In genomic region chr16:11369642-11370041, GRCm38 (mm10) we compare ENCODE assay signal across 8 mouse cellular contexts. TPM values are rescaled to one million over a fixed set of nuclear protein-coding genes. Genes with fewer than 3 reads are reported as not detected.
A peak's percentile ranks its signal among the peaks of the same experiment; 100 is the strongest.
DNase-seq lines count a peak whose midpoint lies in the region; ATAC-seq and TF ChIP-seq lines count a peak whose summit lies in the region.
"Had no signal": no experiment of that assay in that cellular context is flagged by ENCODE, and none has a peak within 500 bp of the region (broad histone marks: within the 10 kb centered on the region; RNA-seq: fewer than 3 reads in every experiment).

No protein-coding gene starts in this region.

- no peaks in the 10 kb centered on the region for H3K36me3 ChIP-seq in hindbrain, embryonic 11.5 days (ENCODE audit: control insufficient read depth, insufficient read depth, low read length)
- H3K36me3 ChIP-seq in liver, embryonic 14.5 days (replicated peaks; ENCODE audit: control insufficient read depth, insufficient read depth, low read depth) = no peaks in the 10 kb centered on the region
- no peaks in the 10 kb centered on the region for H3K36me3 ChIP-seq in heart, adult 2 months (ENCODE audit: control insufficient read depth, insufficient read depth, low read length)
- H3K36me3 ChIP-seq: heart, embryonic 15.5 days had no signal

- intact Hi-C loops in heart, adult 2 months (cut with DNase I) = no loop called here

- TF ChIP-seq EP300 in liver, embryonic 14.5 days (IDR thresholded peaks at IDR 0.05; ENCODE audit: low read depth) = no peak
- TF ChIP-seq EP300 in heart, adult 2 months (IDR thresholded peaks at IDR 0.05; ENCODE audit: insufficient read depth, low read depth, low read length) = no peak

- peak overlapping the region; percentile 9; the same call in 1 of the 2 replicates for H3K27ac ChIP-seq in hindbrain, embryonic 11.5 days (ENCODE audit: low read depth, low read length)
- no peak overlapping the region for H3K27ac ChIP-seq in liver, embryonic 14.5 days
- H3K27ac ChIP-seq in heart, adult 2 months = no peak overlapping the region
- H3K27ac ChIP-seq: heart, embryonic 15.5 days had no signal

- peaks cover 2% of the 10 kb centered on the region; the same call in 1 of the 2 replicates for H3K4me1 ChIP-seq in hindbrain, embryonic 11.5 days (replicated peaks; ENCODE audit: control insufficient read depth, insufficient read depth, low read length)
- H3K4me1 ChIP-seq in liver, embryonic 14.5 days (replicated peaks; ENCODE audit: control insufficient read depth in 2 of 2, insufficient read depth in 2 of 2, low read length in 1 of 2) = peaks cover 8 to 13% of the 10 kb centered on the region in 2 experiments
- no peaks in the 10 kb centered on the region for H3K4me1 ChIP-seq in heart, adult 2 months (ENCODE audit: control insufficient read depth, insufficient read depth, low read length)

- WGBS in hindbrain, embryonic 11.5 days = 0% methylated on average over 1 of the region's 1 CpGs
- WGBS in liver, embryonic 14.5 days (ENCODE audit: insufficient replicate concordance) = 0% methylated on average over 1 of the region's 1 CpGs
- 15% methylated on average over 1 of the region's 1 CpGs for WGBS in heart, adult 2 months

- no peaks in the 10 kb centered on the region for H3K27me3 ChIP-seq in hindbrain, embryonic 11.5 days (ENCODE audit: control insufficient read depth, insufficient read depth, low read length)
- no peaks in the 10 kb centered on the region for H3K27me3 ChIP-seq in liver, embryonic 14.5 days (ENCODE audit: control insufficient read depth, insufficient read depth, low read length)
- H3K27me3 ChIP-seq in heart, adult 2 months (ENCODE audit: control insufficient read depth, insufficient read depth, low read length) = no peaks in the 10 kb centered on the region
- H3K27me3 ChIP-seq: heart, embryonic 15.5 days had no signal

- ATAC-seq in hindbrain, embryonic 11.5 days (ENCODE audit: low FRiP score) = peak; percentile 72
- peak; percentile 73; the same call in 1 of the 2 replicates for ATAC-seq in liver, embryonic 14.5 days (ENCODE audit: insufficient read depth)

- no peak for TF ChIP-seq CTCF in liver, embryonic 14.5 days (IDR thresholded peaks at IDR 0.05; ENCODE audit: low read depth)
- TF ChIP-seq CTCF in heart, adult 2 months (IDR thresholded peaks at IDR 0.05) = no peak

- no peak overlapping the region for H3K4me2 ChIP-seq in hindbrain, embryonic 11.5 days (replicated peaks; ENCODE audit: low read depth, low read length)
- H3K4me2 ChIP-seq in liver, embryonic 14.5 days (ENCODE audit: low read depth) = no peak overlapping the region; the same call in 1 of the 2 replicates
- H3K4me2 ChIP-seq: heart, embryonic 15.5 days had no signal

- H3K4me3 ChIP-seq in hindbrain, embryonic 11.5 days (ENCODE audit: low read depth, low read length) = no peak overlapping the region
- no peak overlapping the region for H3K4me3 ChIP-seq in liver, embryonic 14.5 days (ENCODE audit: insufficient read depth in 1 of 2, low read depth in 2 of 2, low read length in 2 of 2)
- no peak overlapping the region for H3K4me3 ChIP-seq in heart, adult 2 months
- H3K4me3 ChIP-seq: heart, embryonic 15.5 days had no signal

- no peaks in the 10 kb centered on the region for H3K9me3 ChIP-seq in hindbrain, embryonic 11.5 days (ENCODE audit: control insufficient read depth, low read length)
- no peaks in the 10 kb centered on the region for H3K9me3 ChIP-seq in liver, embryonic 14.5 days (ENCODE audit: control insufficient read depth, low read length)
- H3K9me3 ChIP-seq: heart, embryonic 15.5 days had no signal

- H3K79me2 ChIP-seq in heart, adult 2 months (replicated peaks; ENCODE audit: control insufficient read depth, insufficient read depth, low read length) = no peaks in the 10 kb centered on the region

- peak; percentile 22 for DNase-seq in urinary bladder, postnatal 14 days (ENCODE audit: low spot score)
- no peak for DNase-seq in urinary bladder, postnatal 25 days (ENCODE audit: low spot score)
- peak; percentile 30 for DNase-seq in hindbrain, embryonic 11.5 days (ENCODE audit: low spot score)
- DNase-seq in liver, embryonic 14.5 days (ENCODE audit: low read depth in 3 of 3, low spot score in 3 of 3) = no peak
- no peak for DNase-seq in frontal cortex, postnatal 10 days (ENCODE audit: low spot score in 2 of 2)
- no peak for DNase-seq in layer of hippocampus, adult 18-20 months (ENCODE audit: low spot score in 2 of 2)
- DNase-seq in heart, adult 2 months = no peak

- no peak for TF ChIP-seq POLR2A in heart, adult 2 months (IDR thresholded peaks at IDR 0.05; ENCODE audit: insufficient read depth, low read depth, low read length)

- no peak overlapping the region for H3K9ac ChIP-seq in hindbrain, embryonic 11.5 days (ENCODE audit: low read depth, low read length)
- H3K9ac ChIP-seq in liver, embryonic 14.5 days (replicated peaks) = no peak overlapping the region
- no peak overlapping the region for H3K9ac ChIP-seq in heart, adult 2 months (ENCODE audit: low read depth, low read length)
- H3K9ac ChIP-seq: heart, embryonic 15.5 days had no signal

RNA-seq across cellular contexts. Expression of gene Snx29, which starts 46.9 kb away (rescaled TPM):
- polyA plus RNA-seq in hindbrain, embryonic 11.5 days (2014; fragmentation: Nextera tagmentation; extraction: Ambion mirVana) = 10.3 and 15.3 TPM in 2 replicates
- polyA plus RNA-seq in liver, embryonic 14.5 days (2012; rRNA removed) = 1.8 and 1.9 TPM in 2 replicates
- 1.9 and 2.4 TPM in 2 replicates for polyA plus RNA-seq in liver, embryonic 14.5 days (2014; fragmentation: Nextera tagmentation; extraction: Ambion mirVana)
- 10 to 100 TPM; 20.5 to 24.6 TPM for total RNA-seq in layer of hippocampus, adult 18-20 months (2021)
- total RNA-seq in heart, adult 2 months (2021) = 1 to 10 TPM; 8.9 to 9.9 TPM
- polyA plus RNA-seq in heart, adult 2 months (2012; rRNA removed) = 2.6 and 4.6 TPM in 2 replicates

RNA-seq across cellular contexts. Expression of gene Tnfrsf17, which starts 56.0 kb away (rescaled TPM):
- polyA plus RNA-seq in hindbrain, embryonic 11.5 days (2014; fragmentation: Nextera tagmentation; extraction: Ambion mirVana) = 0.22 TPM in 1 of 2 replicates, not detected in the other
- polyA plus RNA-seq in liver, embryonic 14.5 days (2012; rRNA removed) = not detected in 2 replicates
- not detected in 2 replicates for polyA plus RNA-seq in liver, embryonic 14.5 days (2014; fragmentation: Nextera tagmentation; extraction: Ambion mirVana)
- under 1 TPM; 0.54 to 0.56 TPM for total RNA-seq in layer of hippocampus, adult 18-20 months (2021)
- not detected for total RNA-seq in heart, adult 2 months (2021)
- 0.23 and 0.41 TPM in 2 replicates for polyA plus RNA-seq in heart, adult 2 months (2012; rRNA removed)

Comparison
In these comparisons a context has a peak if more than half of its experiments do, and no peak if none do; other contexts are left out.
1. DNase-seq: peak in urinary bladder, postnatal 14 days (single experiment) and hindbrain, embryonic 11.5 days (single experiment); none in urinary bladder, postnatal 25 days (single experiment), liver, embryonic 14.5 days (0 of 3), frontal cortex, postnatal 10 days (0 of 2), layer of hippocampus, adult 18-20 months (0 of 2) and heart, adult 2 months (0 of 2).